Mouse (Mus musculus) E14TG2a.4 (cell line): ENCODE results near the gene Bcas3.

Experiments
- CTCF ChIP-seq: conservative IDR thresholded peaks from 2 replicates; pipeline ENCODE4 v1.5.1; 2014; ENCODE audit warnings: low read length
- NANOG ChIP-seq: IDR thresholded peaks from 2 replicates; pipeline ENCODE4 v1.6.1; 2014; ENCODE audit warnings: borderline replicate concordance, low read length, mixed read lengths

- TF ChIP-seq CTCF: no peak
- TF ChIP-seq NANOG: no peak
Measured at GRCm38 (mm10) chr11:85761170-85761569, 408.2 kb downstream of the Bcas3 start.
